Mouse (Mus musculus) CH12.LX (cell line): Measurements from ENCODE around the gene Dek. TPM values are rescaled to one million over a fixed set of nuclear protein-coding genes. Genes with fewer than 3 reads are reported as not detected.

Experiments
- DNase-seq: peaks from one replicate; pipeline ENCODE4 v3.0.0-alpha.2; 2013; ENCODE audit errors: extremely low read depth
- H3K27ac ChIP-seq: 2 replicates; pipeline ENCODE4 v1.5.1; 2012; ENCODE audit warnings: low read depth, mild to moderate bottlenecking, control low read depth, moderate library complexity; ENCODE audit not compliant: insufficient read depth
- H3K27me3 ChIP-seq: replicated peaks from 2 replicates; pipeline ENCODE3; 2012; ENCODE audit warnings: inconsistent platforms
- H3K36me3 ChIP-seq, 2 experiments: replicated peaks in 1 of 2; 2 replicates each; pipeline versions ENCODE3 to v1.6.1; 2012; ENCODE audit warnings: inconsistent platforms in 1 of 2, low read length in 1 of 2, mild to moderate bottlenecking in 1 of 2, mixed read lengths in 1 of 2, moderate library complexity in 1 of 2; ENCODE audit not compliant: control insufficient read depth in 1 of 2, insufficient read depth in 1 of 2
- H3K4me1 ChIP-seq, 2 experiments: 2 replicates each; pipeline ENCODE4 v1.6.1; 2012; ENCODE audit warnings: inconsistent platforms in 1 of 2, moderate library complexity in 1 of 2; ENCODE audit not compliant: insufficient read depth in 2 of 2, control insufficient read depth in 1 of 2
- H3K4me2 ChIP-seq: 2 replicates; pipeline ENCODE4 v1.6.1; 2012; ENCODE audit warnings: low read depth, mild to moderate bottlenecking, control low read depth; ENCODE audit not compliant: poor library complexity, insufficient read depth, severe bottlenecking
- H3K4me3 ChIP-seq, 3 experiments: fragments of 150-350 bp in 1 of 3; sonication (generic) in 1 of 3; replicated peaks in 1 of 3; 2 replicates each; pipeline versions ENCODE3 to v1.5.1; 2011 to 2012; ENCODE audit warnings: low read depth in 2 of 3, low read length in 2 of 3, mild to moderate bottlenecking in 2 of 3, moderate library complexity in 2 of 3, control low read depth in 1 of 3, improper control_type of control experiment in 1 of 3, inconsistent platforms in 1 of 3, mixed read lengths in 1 of 3; ENCODE audit not compliant: poor library complexity in 1 of 3
- H3K79me2 ChIP-seq: replicated peaks from 2 replicates; pipeline ENCODE4 v1.6.1; 2012; ENCODE audit warnings: mild to moderate bottlenecking, moderate library complexity; ENCODE audit not compliant: control insufficient read depth, poor library complexity, insufficient read depth, severe bottlenecking; ENCODE audit errors: extremely low read depth
- H3K9ac ChIP-seq: 2 replicates; pipeline ENCODE4 v1.6.1; 2012; ENCODE audit warnings: low read depth, mild to moderate bottlenecking, control low read depth, moderate library complexity; ENCODE audit not compliant: insufficient read depth
- H3K9me3 ChIP-seq: replicated peaks from 2 replicates; pipeline ENCODE3; 2012; ENCODE audit warnings: low read length, inconsistent platforms, mixed read lengths
- BHLHE40 ChIP-seq: IDR thresholded peaks from 2 replicates; pipeline ENCODE4 v1.6.1; 2011; ENCODE audit warnings: mild to moderate bottlenecking, low read depth, low read length, improper control_type of control experiment
- CHD2 ChIP-seq: IDR thresholded peaks from 2 replicates; pipeline ENCODE4 v1.6.1; 2011; ENCODE audit warnings: low read length, improper control_type of control experiment
- E2F4 ChIP-seq: IDR thresholded peaks from 2 replicates; pipeline ENCODE4 v1.6.1; 2011; ENCODE audit warnings: low read depth, low read length, improper control_type of control experiment; ENCODE audit not compliant: insufficient replicate concordance
- GABPA ChIP-seq: IDR thresholded peaks from 2 replicates; pipeline ENCODE4 v1.6.1; 2012; ENCODE audit warnings: low read depth, low read length, improper control_type of control experiment, inconsistent platforms; ENCODE audit not compliant: insufficient replicate concordance
- HCFC1 ChIP-seq: IDR thresholded peaks from 2 replicates; pipeline ENCODE4 v1.6.1; 2012; ENCODE audit warnings: low read depth, mild to moderate bottlenecking, inconsistent platforms, low read length, improper control_type of control experiment
- IRF4 ChIP-seq: IDR thresholded peaks from 2 replicates; pipeline ENCODE4 v1.6.1; 2014; ENCODE audit warnings: low read depth, mild to moderate bottlenecking, inconsistent platforms, low read length, improper control_type of control experiment
- JUND ChIP-seq: conservative IDR thresholded peaks from 2 replicates; pipeline ENCODE4 v1.6.1; 2011; ENCODE audit warnings: low read depth, low read length, improper control_type of control experiment
- MAFK ChIP-seq: IDR thresholded peaks from 2 replicates; pipeline ENCODE4 v1.6.1; 2011; ENCODE audit warnings: low read length, improper control_type of control experiment; ENCODE audit not compliant: insufficient replicate concordance
- MAX ChIP-seq: IDR thresholded peaks from 2 replicates; pipeline ENCODE4 v1.6.1; 2011; ENCODE audit warnings: low read length, improper control_type of control experiment
- MAZ ChIP-seq: IDR thresholded peaks from 2 replicates; pipeline ENCODE4 v1.6.1; 2012; ENCODE audit warnings: low read depth, mild to moderate bottlenecking, inconsistent platforms, low read length, improper control_type of control experiment, moderate library complexity
- MEF2A ChIP-seq: IDR thresholded peaks from 2 replicates; pipeline ENCODE4 v1.6.1; 2014; ENCODE audit warnings: low read depth, mild to moderate bottlenecking, inconsistent platforms, low read length, improper control_type of control experiment, borderline replicate concordance
- MXI1 ChIP-seq: IDR thresholded peaks from 2 replicates; pipeline ENCODE4 v1.6.1; 2011; ENCODE audit warnings: mild to moderate bottlenecking, low read depth, low read length, improper control_type of control experiment
- MYC ChIP-seq: IDR thresholded peaks from 2 replicates; pipeline ENCODE4 v1.6.1; 2011; ENCODE audit warnings: low read depth, mild to moderate bottlenecking, improper control_type of control experiment, low read length
- NRF1 ChIP-seq: IDR thresholded peaks from 2 replicates; pipeline ENCODE4 v1.6.1; 2014; ENCODE audit warnings: low read depth, mild to moderate bottlenecking, inconsistent platforms, low read length, improper control_type of control experiment, moderate library complexity
- PAX5 ChIP-seq: IDR thresholded peaks from 2 replicates; pipeline ENCODE4 v1.6.1; 2012; ENCODE audit warnings: low read length, inconsistent platforms, mixed read lengths
- POLR2A ChIP-seq: IDR thresholded peaks from 2 replicates; pipeline ENCODE4 v1.6.1; 2011; ENCODE audit warnings: low read depth, mild to moderate bottlenecking, improper control_type of control experiment, low read length
- POLR2AphosphoS2 ChIP-seq: IDR thresholded peaks from 2 replicates; pipeline ENCODE4 v1.6.1; 2011; ENCODE audit warnings: low read depth, low read length, improper control_type of control experiment
- RAD21 ChIP-seq: IDR thresholded peaks from 2 replicates; pipeline ENCODE4 v1.6.1; 2011; ENCODE audit warnings: low read depth, mild to moderate bottlenecking, low read length, improper control_type of control experiment, moderate library complexity
- RCOR1 ChIP-seq: conservative IDR thresholded peaks from 2 replicates; pipeline ENCODE4 v1.6.1; 2012; ENCODE audit warnings: low read depth, mild to moderate bottlenecking, inconsistent platforms, low read length, improper control_type of control experiment
- SIN3A ChIP-seq: IDR thresholded peaks from 2 replicates; pipeline ENCODE4 v1.6.1; 2012; ENCODE audit warnings: low read length, improper control_type of control experiment, inconsistent platforms
- SMC3 ChIP-seq: IDR thresholded peaks from 2 replicates; pipeline ENCODE4 v1.6.1; 2011; ENCODE audit warnings: low read depth, low read length, improper control_type of control experiment
- TCF12 ChIP-seq: IDR thresholded peaks from 2 replicates; pipeline ENCODE4 v1.6.1; 2014; ENCODE audit warnings: low read depth, mild to moderate bottlenecking, inconsistent platforms, low read length, improper control_type of control experiment
- UBTF ChIP-seq: IDR thresholded peaks from 2 replicates; pipeline ENCODE4 v1.6.1; 2012; ENCODE audit warnings: low read depth, mild to moderate bottlenecking, inconsistent platforms, low read length, improper control_type of control experiment, moderate library complexity
- USF2 ChIP-seq: conservative IDR thresholded peaks from 2 replicates; pipeline ENCODE4 v1.6.1; 2011; ENCODE audit warnings: low read depth, low read length, improper control_type of control experiment
- ZC3H11A ChIP-seq: IDR thresholded peaks from 2 replicates; pipeline ENCODE4 v1.6.1; 2012; ENCODE audit warnings: low read depth, mild to moderate bottlenecking, inconsistent platforms, low read length, improper control_type of control experiment
- ZMIZ1 ChIP-seq: IDR thresholded peaks from 2 replicates; pipeline ENCODE4 v1.6.1; 2012; ENCODE audit warnings: low read depth, mild to moderate bottlenecking, inconsistent platforms, low read length, improper control_type of control experiment
- ZNF384 ChIP-seq: IDR thresholded peaks from 2 replicates; pipeline ENCODE4 v1.6.1; 2012; ENCODE audit warnings: low read depth, low read length, improper control_type of control experiment, inconsistent platforms
- dilution Hi-C: fragments of 300-500 bp; cut with MboI; formaldehyde crosslinking; loops from 2 replicates; pipeline ENCODE4 v1.14.3; 2020; ENCODE audit warnings: low sequenced_read_pairs; ENCODE audit not compliant: extremely low pct_unique_long_range_greater_than_20kb, extremely low pct_ligation_motif_present
- in situ Hi-C: fragments of 300-500 bp; cut with MboI; formaldehyde crosslinking; loops from 3 replicates; pipeline ENCODE4 v1.14.3; 2019; ENCODE audit warnings: low sequenced_read_pairs, low pct_ligation_motif_present, low pct_unique_long_range_greater_than_20kb, mixed read lengths
- polyA plus RNA-seq: library from polyadenylated mRNA; unstranded; fragments of >175 nt; gene quantifications from 2 replicates; pipeline ENCODE4 v1.2.1, GENCODE M21; 2012; ENCODE audit warnings: low read depth; ENCODE audit not compliant: insufficient read length
- total RNA-seq, 2 experiments: library from RNA; depleted of rRNA; stranded (reverse); fragments of 300-350 nt in 1 of 2; fragments of >200 nt in 1 of 2; gene quantifications; 2 replicates each; pipeline ENCODE4 v1.2.3; 2012 to 2014

The Dek gene
- total and polyA plus RNA-seq, 3 experiments = 28.8 to 228 (median 196) TPM

DNA sequence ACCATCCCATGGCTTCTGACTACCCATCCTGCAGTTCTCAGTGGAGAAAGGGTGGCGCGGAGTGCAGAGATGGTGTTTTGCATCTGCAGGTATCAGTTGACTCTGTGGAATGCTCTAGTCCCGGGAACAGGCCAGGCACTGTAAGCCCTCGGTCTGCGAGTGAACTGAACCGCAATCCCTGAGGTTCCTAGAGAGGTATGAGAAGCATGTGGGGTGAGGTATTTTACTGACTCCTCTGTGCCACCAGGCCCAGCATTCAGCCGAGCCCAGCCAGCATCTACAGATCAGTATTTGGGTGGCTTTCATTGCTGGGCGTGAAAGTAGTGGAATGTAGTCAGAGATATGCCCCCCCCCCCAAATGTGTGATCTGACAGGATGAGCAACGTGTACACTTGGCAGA, 39.9 kb upstream of the Dek start:
- H3K27ac ChIP-seq = no peak overlapping the region
- no peaks in the 10 kb centered on the region for H3K9me3 ChIP-seq
- peaks cover 0 to 7% of the 10 kb centered on the region in 2 experiments; a peak in 1 of 4 replicates for H3K4me1 ChIP-seq
- no peaks in the 10 kb centered on the region for H3K36me3 ChIP-seq
- DNase-seq = no peak
- H3K79me2 ChIP-seq = no peaks in the 10 kb centered on the region
- no peak overlapping the region for H3K4me2 ChIP-seq
- H3K9ac ChIP-seq = no peak overlapping the region
- no peaks in the 10 kb centered on the region for H3K27me3 ChIP-seq
- no peak overlapping the region for H3K4me3 ChIP-seq
- dilution Hi-C loops (no loop called here), in situ Hi-C loops (loop anchor here (10.0 to 25.0 kb wide), 2 partner anchors 139 to 1316 kb away; no protein-coding TSS in a partner anchor)
- TF ChIP-seq MEF2A (no peak), SIN3A (no peak), SMC3 (no peak), RAD21 (no peak), RCOR1 (no peak), HCFC1 (no peak), BHLHE40 (no peak), MAZ (no peak), UBTF (no peak), JUND (no peak), MAX (no peak), MYC (no peak), PAX5 (no peak), E2F4 (no peak), MXI1 (no peak), TCF12 (no peak), USF2 (no peak)

- no peak overlapping the region for H3K4me2 ChIP-seq
- TF ChIP-seq ZC3H11A (no peak), MAFK (no peak), USF2 (no peak), MXI1 (no peak), IRF4 (no peak), RAD21 (no peak), POLR2A (no peak), POLR2AphosphoS2 (no peak), GABPA (no peak), MAX (no peak), CHD2 (no peak), ZNF384 (no peak), ZMIZ1 (no peak), MEF2A (no peak), SIN3A (no peak), NRF1 (no peak)
- TF ChIP-seq, all 38 proteins: peak for 0
- no peaks in the 10 kb centered on the region for H3K79me2 ChIP-seq
- dilution Hi-C loops = no loop called here
- no peak overlapping the region for H3K4me3 ChIP-seq
- in situ Hi-C loops = loop anchor here (10.0 to 25.0 kb wide), 2 partner anchors 142 to 1320 kb away; no protein-coding TSS in a partner anchor
- H3K36me3 ChIP-seq = no peaks in the 10 kb centered on the region
- no peaks in the 10 kb centered on the region for H3K27me3 ChIP-seq
- H3K27ac ChIP-seq = no peak overlapping the region
- no peak for DNase-seq
- H3K9ac ChIP-seq = no peak overlapping the region
- H3K4me1 ChIP-seq = no peaks in the 10 kb centered on the region
- peaks cover 6% of the 10 kb centered on the region for H3K9me3 ChIP-seq
These were observed 36.8 kb upstream of the Dek start for GRCm38 (mm10) chr13:47142764-47143163.
